Mouse (Mus musculus) large intestine, adult 2 months (tissue): ENCODE measurements around the gene Aadacl4. TPM values are rescaled to one million over a fixed set of nuclear protein-coding genes. Genes with fewer than 3 reads are reported as not detected.
"Not testable (repeated sequence)": the region's sequence is repeated elsewhere in the genome, so short reads cannot be mapped to it uniquely, and the experiment has no call there.

Experiments used
- DNase-seq: peaks from one replicate; pipeline ENCODE4 v3.0.0-alpha.2; 2012; ENCODE audit warnings: low read depth, low spot score
- WGBS: fragments of 180-500 bp; shearing (Covaris S2); methylation state at CpG from one replicate; pipeline ENCODE4 v1.1.7; 2018; 5-methylcytosine and 5-hydroxymethylcytosine counted together
- polyA plus RNA-seq: library from polyadenylated mRNA; depleted of rRNA; stranded (reverse); fragments of >200 nt; gene quantifications from 2 replicates; pipeline ENCODE4 v1.2.3, GENCODE M21; 2012; rRNA removed

Gene Aadacl4
- polyA plus RNA-seq, result not detected in 2 replicates

DNA sequence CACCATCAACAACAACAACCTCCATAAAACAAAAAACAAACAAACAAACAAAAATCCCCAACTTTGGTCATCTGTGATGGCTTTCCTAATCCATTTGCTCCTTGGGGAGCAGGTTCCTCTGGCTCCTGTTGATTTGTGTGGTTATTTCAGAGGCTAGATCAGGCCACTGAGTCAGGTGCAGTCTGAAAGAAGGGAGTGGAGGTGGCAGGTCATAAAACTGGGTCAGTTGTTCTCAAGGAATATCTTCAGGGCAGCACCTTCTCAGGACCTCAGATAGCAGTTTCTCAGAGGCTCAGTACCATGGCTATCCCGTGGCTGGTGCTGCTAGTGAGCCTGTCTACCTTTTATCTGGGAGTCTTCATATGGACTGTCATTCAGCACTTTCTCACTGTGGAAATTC, at the start of gene Aadacl4:
Gene Aadacl4 (plus strand): TSS at position 301 of the 400 bp plus-strand sequence.
- no peak for DNase-seq
- WGBS, result 50% methylated on average over 1 of the region's 1 CpGs

DNA sequence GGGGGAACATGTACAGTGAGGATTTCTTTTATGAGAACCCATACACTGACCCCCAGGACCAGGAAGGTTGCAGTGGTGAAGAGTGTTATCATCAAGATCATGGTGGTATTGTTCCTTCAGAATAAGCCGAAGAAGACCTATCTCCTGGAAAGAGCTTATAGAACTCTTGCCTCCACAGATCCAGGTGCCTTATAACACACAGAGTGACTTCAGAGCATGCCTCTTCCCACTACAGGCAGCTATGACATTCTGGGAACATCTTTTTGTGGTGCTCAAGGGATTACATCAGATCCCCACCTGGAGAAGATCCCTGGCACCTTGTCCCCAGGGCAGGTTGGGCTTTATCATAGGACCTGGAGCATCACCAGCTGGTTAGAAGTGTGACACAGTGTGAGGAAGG, 48.5 kb upstream of the Aadacl4 start, which contains the start of gene Gm13124:
Gene Gm13124 (minus strand): TSS at position 101 of the 400 bp plus-strand sequence.
- 97% methylated on average over 1 of the region's 1 CpGs for WGBS
- DNase-seq, result no peak

DNA sequence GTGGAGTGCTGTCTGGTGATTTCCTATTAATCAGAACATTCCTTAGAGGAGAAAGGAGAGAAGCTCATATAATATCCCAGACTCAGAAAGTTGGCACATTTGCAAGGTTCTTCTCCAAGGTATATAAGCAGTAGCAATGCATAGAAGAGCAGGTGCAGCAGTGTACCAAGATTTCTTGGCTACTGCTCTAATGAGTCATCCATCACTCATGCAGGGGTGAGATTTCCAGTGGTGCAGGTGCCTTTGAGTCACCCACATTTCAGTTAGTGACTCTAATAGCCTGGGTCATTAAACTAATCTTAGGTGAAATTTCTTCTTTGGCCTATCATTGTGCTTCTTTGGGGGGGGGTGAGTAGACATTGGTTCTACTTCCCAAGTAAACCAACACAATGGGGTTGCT, 45.8 kb upstream of the Aadacl4 start:
- no peak for DNase-seq

DNA sequence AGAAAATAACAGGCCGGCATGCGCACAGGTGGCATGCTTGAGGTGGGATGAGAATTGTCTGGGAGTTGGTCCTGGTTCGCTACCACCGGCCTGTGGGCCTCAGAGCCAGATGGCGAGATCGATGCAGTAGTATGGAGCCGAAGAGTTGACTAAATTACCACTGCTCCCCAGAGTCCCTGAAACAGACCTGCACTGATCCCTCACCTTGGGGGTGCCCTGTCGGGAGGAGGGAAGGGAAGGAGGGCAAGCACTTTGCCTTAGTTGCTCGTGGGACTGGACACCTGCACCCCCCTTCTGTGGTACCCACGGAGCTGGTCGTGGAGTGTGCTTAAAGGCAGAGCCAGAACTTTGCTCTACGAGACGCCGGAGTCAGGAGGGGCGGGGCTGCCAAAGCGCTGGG, 27.3 kb upstream of the Aadacl4 start:
- DNase-seq, result not testable (repeated sequence)
- 84% methylated on average over 12 of the region's 16 CpGs for WGBS

DNA sequence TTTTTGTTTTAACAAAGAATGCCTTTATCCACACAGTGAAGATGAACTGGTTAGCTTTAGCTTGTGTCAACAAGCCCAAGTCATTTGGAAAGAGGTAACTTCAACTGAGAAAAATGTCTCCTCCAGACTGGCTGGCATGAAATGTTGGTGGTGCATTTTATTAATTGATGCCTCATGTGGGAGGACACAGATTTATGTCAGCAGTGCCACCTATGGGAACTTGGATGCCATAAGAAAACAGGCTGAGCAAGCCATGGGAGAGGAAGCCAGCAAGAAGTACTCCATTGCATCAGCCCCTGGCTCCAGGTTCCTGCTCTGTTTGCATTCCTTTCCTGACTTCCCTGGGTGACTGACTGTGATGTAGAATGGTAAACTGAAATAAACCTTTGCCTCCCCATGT, 20.7 kb upstream of the Aadacl4 start:
- no peak for DNase-seq

DNA sequence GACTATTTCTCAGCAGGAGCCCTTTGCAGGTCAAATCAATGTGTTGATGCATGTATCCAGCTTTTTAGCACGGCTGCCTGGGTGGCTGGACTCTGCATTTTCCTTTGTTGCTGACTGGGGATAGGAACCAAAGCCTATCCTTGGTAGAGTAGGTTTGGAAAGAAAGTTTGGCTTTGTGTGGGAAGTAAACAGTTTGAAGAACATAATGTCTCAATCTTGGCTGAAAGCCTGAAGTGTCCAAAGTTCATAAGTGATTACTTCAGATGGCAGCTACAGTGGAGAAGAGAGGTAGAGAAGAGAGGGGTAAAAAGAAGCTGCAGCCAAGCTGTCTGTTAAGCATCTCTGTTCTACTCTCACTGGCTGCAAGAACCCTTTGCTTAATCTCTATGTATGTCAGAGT, 1.1 kb downstream of the Aadacl4 start:
- DNase-seq, result peak; percentile 11
- 38% methylated on average over 1 of the region's 1 CpGs for WGBS

DNA sequence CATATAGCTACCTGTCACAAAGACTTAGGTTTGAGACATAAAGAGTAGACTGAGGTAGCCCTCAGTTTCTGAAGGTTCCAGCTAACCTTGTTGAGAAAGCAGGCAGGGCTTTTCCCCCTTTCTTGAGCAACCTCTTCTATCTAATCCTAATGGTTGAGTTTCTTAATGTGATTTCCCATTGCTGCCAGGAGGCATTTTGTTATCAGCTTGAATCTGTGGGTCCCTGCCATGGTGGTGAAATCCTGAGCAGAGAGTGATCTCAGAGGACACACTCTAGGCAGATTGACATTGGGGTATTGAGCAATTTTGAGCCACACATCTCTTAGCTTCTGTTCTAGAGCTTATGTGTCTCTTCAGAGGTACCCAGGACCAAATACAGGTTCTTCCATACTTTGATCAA, 24.8 kb downstream of the Aadacl4 start:
- no peak for DNase-seq

Other genes starting within 250 kb of the Aadacl4 start
- not detected in 2 replicates for gene Pramef20, start 235.8 kb upstream of the Aadacl4 start, polyA plus RNA-seq
- gene Pramef12, start 205.2 kb upstream of the Aadacl4 start, polyA plus RNA-seq, result 0.32 TPM in 1 of 2 replicates, not detected in the other
- not detected in 2 replicates for gene 1700012P22Rik, start 174.9 kb upstream of the Aadacl4 start, polyA plus RNA-seq
- not detected in 2 replicates for gene Gm9944, start 160.4 kb upstream of the Aadacl4 start, polyA plus RNA-seq
- gene Aadacl3, start 150.0 kb upstream of the Aadacl4 start, polyA plus RNA-seq, result not detected in 2 replicates
- not detected in 2 replicates for gene 9430007A20Rik, start 93.9 kb upstream of the Aadacl4 start, polyA plus RNA-seq
- gene Gm13124, start 48.6 kb upstream of the Aadacl4 start, polyA plus RNA-seq, result not detected in 2 replicates
- not detected in 2 replicates for gene Gm436, start 72.7 kb downstream of the Aadacl4 start, polyA plus RNA-seq
- gene Gm13178, start 107.7 kb downstream of the Aadacl4 start, polyA plus RNA-seq, result not detected in 2 replicates
- not detected in 2 replicates for gene Gm438, start 172.9 kb downstream of the Aadacl4 start, polyA plus RNA-seq